Mouse (Mus musculus) erythroblast, embryonic 14.5 days (primary cell): ENCODE results near the gene Nfkbib.

Experiments
- GATA1 ChIP-seq: IDR thresholded peaks from 2 replicates; pipeline ENCODE4 v1.6.1; 2012; ENCODE audit warnings: low read length, inconsistent platforms, mixed read lengths
- TAL1 ChIP-seq: IDR thresholded peaks from 3 replicates; pipeline ENCODE4 v1.6.1; 2012; ENCODE audit warnings: low read length, inconsistent platforms, mixed read lengths

DNA sequence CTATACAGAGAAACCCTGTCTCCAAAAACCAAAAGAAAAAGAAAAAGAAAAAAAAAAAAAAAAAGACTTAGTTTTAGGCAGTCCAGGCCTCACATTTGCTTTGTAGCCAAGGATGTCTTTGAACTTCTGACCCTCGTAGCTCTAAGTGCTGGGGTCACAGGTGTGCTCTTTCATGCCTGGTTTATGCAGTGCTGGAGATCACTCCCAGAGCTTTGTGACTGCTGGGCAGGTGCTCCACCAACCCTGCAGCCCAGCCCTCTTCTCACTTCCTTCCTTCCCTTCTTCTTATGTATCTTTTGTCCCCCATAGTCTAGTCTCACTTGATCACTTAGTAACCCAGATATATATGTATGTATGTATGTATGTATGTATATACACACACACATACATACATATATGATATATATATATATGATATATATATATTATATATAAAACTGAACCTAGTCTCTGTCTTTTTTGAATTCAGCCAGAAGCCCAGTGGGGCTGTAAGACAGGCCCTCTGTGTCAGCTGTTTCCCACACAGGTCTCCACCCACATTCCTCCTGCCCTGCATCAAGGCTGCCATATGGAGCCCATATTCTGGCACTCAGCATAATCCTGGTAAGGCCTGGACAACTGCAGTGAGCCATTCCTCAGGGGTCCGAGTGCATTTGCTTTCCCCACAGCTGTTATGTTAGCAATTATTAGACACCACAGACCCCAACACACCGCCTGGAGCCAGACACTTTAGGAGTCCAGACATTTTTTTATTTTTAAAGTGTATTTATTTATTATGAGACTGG is 46.4 kb downstream of the Nfkbib start:
- TF ChIP-seq TAL1 (no peak), GATA1 (no peak)
